Mouse (Mus musculus) neural tube, embryonic 14.5 days (tissue): ENCODE data around the gene Pappa. TPM values are rescaled to one million over a fixed set of nuclear protein-coding genes. Genes with fewer than 3 reads are reported as not detected.
A peak's percentile ranks its signal among the peaks of the same experiment; 100 is the strongest.

Experiments
- ATAC-seq: fragments of 200-750 bp; cut with Nextera tagmentation; 2 replicates; pipeline ENCODE4 v1.8.0; 2017; ENCODE audit warnings: low read depth, mild to moderate bottlenecking, moderate TSS enrichment, moderate library complexity
- H3K27ac ChIP-seq: fragments of 300-500 bp; sonication (generic); 2 replicates; pipeline ENCODE4 v1.5.1; 2014; ENCODE audit warnings: low read depth, mild to moderate bottlenecking, control low read depth, low read length, moderate library complexity, mixed read lengths
- H3K27me3 ChIP-seq: fragments of 300-500 bp; sonication (generic); 2 replicates; pipeline ENCODE4 v1.6.1; 2014; ENCODE audit warnings: low read length; ENCODE audit not compliant: control insufficient read depth, insufficient read depth
- H3K36me3 ChIP-seq: fragments of 300-500 bp; sonication (generic); 2 replicates; pipeline ENCODE4 v1.6.1; 2014; ENCODE audit warnings: low read length, mixed read lengths; ENCODE audit not compliant: control insufficient read depth, insufficient read depth
- H3K4me1 ChIP-seq: fragments of 300-500 bp; sonication (generic); 2 replicates; pipeline ENCODE4 v1.6.1; 2014; ENCODE audit warnings: low read length; ENCODE audit not compliant: control insufficient read depth, insufficient read depth
- H3K4me2 ChIP-seq: fragments of 300-500 bp; sonication (generic); 2 replicates; pipeline ENCODE4 v1.6.1; 2014; ENCODE audit warnings: mild to moderate bottlenecking, low read depth, low read length, control low read depth
- H3K4me3 ChIP-seq: fragments of 300-500 bp; sonication (generic); 2 replicates; pipeline ENCODE4 v1.5.1; 2014; ENCODE audit warnings: low read depth, low read length, control low read depth, mixed read lengths
- H3K9ac ChIP-seq: fragments of 300-500 bp; sonication (generic); replicated peaks from 2 replicates; pipeline ENCODE4 v1.6.1; 2014; ENCODE audit warnings: low read depth, mild to moderate bottlenecking, control low read depth, low read length, mixed read lengths
- H3K9me3 ChIP-seq: fragments of 300-500 bp; sonication (generic); 2 replicates; pipeline ENCODE4 v1.6.1; 2016; ENCODE audit warnings: low read length; ENCODE audit not compliant: control insufficient read depth
- WGBS: fragments of 180-500 bp; shearing (Covaris S2); extraction: QIAGEN DNeasy Blood & Tissue Kit; methylation state at CpG from one replicate; pipeline ENCODE4 v1.1.7; 2014; 5-methylcytosine and 5-hydroxymethylcytosine counted together
- polyA plus RNA-seq: library from polyadenylated mRNA; unstranded; fragments of >200 nt; fragmentation: Nextera tagmentation; extraction: Ambion mirVana; gene quantifications from 2 replicates; pipeline ENCODE4 v1.2.1, GENCODE M21; 2014

Pappa gene
- polyA plus RNA-seq: 1.1 and 1.2 TPM in 2 replicates

GRCm38 (mm10) chr4:65123741-65124224 is at the start of gene Pappa:
Gene Pappa (plus strand): TSS chr4:65124174.
- H3K27me3 ChIP-seq: peaks cover 10% of the 10 kb centered on the region
- peak within 1 kb of the TSS; percentile 59 for H3K9ac ChIP-seq
- H3K4me2 ChIP-seq: peak within 1 kb of the TSS; percentile 97
- no peaks in the 10 kb centered on the region for H3K36me3 ChIP-seq
- H3K4me3 ChIP-seq: peak within 1 kb of the TSS; percentile 50
- H3K4me1 ChIP-seq: peaks cover 9% of the 10 kb centered on the region; the same call in 1 of the 2 replicates
- ATAC-seq: no peak
- no peak within 1 kb of the TSS for H3K27ac ChIP-seq
- WGBS: 0% methylated on average over 16 of the region's 16 CpGs
- H3K9me3 ChIP-seq: no peaks in the 10 kb centered on the region

GRCm38 (mm10) chr4:65077906-65078615 is 45.9 kb upstream of the Pappa start:
- Histone ChIP-seq H3K36me3 (no peaks in the 10 kb centered on the region), H3K27me3 (no peaks in the 10 kb centered on the region), H3K9ac (no peak overlapping the region), H3K4me1 (no peaks in the 10 kb centered on the region), H3K27ac (no peak overlapping the region), H3K9me3 (no peaks in the 10 kb centered on the region), H3K4me2 (no peak overlapping the region), H3K4me3 (no peak overlapping the region)
- ATAC-seq: no peak
- WGBS: 80% methylated on average over 6 of the region's 6 CpGs

- Histone ChIP-seq H3K36me3 (no peaks in the 10 kb centered on the region), H3K4me3 (no peak overlapping the region), H3K4me1 (no peaks in the 10 kb centered on the region), H3K9me3 (no peaks in the 10 kb centered on the region), H3K27me3 (no peaks in the 10 kb centered on the region), H3K4me2 (no peak overlapping the region), H3K9ac (no peak overlapping the region), H3K27ac (no peak overlapping the region)
- no peak for ATAC-seq
- WGBS: 90% methylated on average over 1 of the region's 1 CpGs
Observed at GRCm38 (mm10) chr4:65086864-65087263, 37.1 kb upstream of the Pappa start.

GRCm38 (mm10) chr4:65087592-65087991 is 36.4 kb upstream of the Pappa start:
- no peak overlapping the region for H3K27ac ChIP-seq
- no peaks in the 10 kb centered on the region for H3K4me1 ChIP-seq
- no peak overlapping the region for H3K4me2 ChIP-seq
- H3K9ac ChIP-seq: no peak overlapping the region
- H3K27me3 ChIP-seq: no peaks in the 10 kb centered on the region
- no peak for ATAC-seq
- H3K9me3 ChIP-seq: no peaks in the 10 kb centered on the region
- no peaks in the 10 kb centered on the region for H3K36me3 ChIP-seq
- no peak overlapping the region for H3K4me3 ChIP-seq
- whole genome bisulfite sequencing: 81% methylated on average over 5 of the region's 5 CpGs

GRCm38 (mm10) chr4:65092191-65092590 is 31.8 kb upstream of the Pappa start:
- Histone ChIP-seq H3K9ac (no peak overlapping the region), H3K27me3 (no peaks in the 10 kb centered on the region), H3K27ac (no peak overlapping the region), H3K4me1 (no peaks in the 10 kb centered on the region), H3K9me3 (no peaks in the 10 kb centered on the region), H3K4me3 (no peak overlapping the region), H3K4me2 (no peak overlapping the region), H3K36me3 (no peaks in the 10 kb centered on the region)
- 16% methylated on average over 1 of the region's 1 CpGs for WGBS
- no peak for ATAC-seq

- no peak overlapping the region for H3K9ac ChIP-seq
- H3K36me3 ChIP-seq: no peaks in the 10 kb centered on the region
- H3K4me2 ChIP-seq: no peak overlapping the region
- H3K4me3 ChIP-seq: no peak overlapping the region
- ATAC-seq: no peak
- WGBS: 89% methylated on average over 1 of the region's 1 CpGs
- H3K9me3 ChIP-seq: no peaks in the 10 kb centered on the region
- peaks cover 7% of the 10 kb centered on the region for H3K27me3 ChIP-seq
- no peak overlapping the region for H3K27ac ChIP-seq
- 0 out of 2 replicates have a peak, but pooled peaks cover under 1% of the 10 kb centered on the region for H3K4me1 ChIP-seq
Observed at GRCm38 (mm10) chr4:65120329-65120728, 3.6 kb upstream of the Pappa start.

DNA sequence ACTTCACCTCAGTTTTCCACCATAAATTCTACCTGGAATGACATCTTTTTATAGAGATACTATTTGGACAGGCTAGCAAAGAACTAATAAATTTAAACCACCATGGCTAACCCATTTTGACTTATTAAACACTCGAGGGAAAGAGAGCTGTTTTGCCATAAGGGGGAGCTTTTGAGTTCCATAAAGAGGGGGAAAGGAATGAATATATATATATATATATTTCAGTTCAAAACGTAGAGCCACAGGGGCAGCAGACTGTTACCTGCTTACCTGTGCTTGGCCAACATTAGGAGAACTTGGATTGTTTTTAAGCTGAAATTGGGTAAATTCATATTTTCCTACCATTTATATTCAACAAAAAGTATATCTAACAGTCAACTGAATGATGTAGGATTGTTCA is 1.1 kb upstream of the Pappa start:
- H3K27ac ChIP-seq: no peak overlapping the region
- peaks cover 9% of the 10 kb centered on the region; the same call in 1 of the 2 replicates for H3K4me1 ChIP-seq
- WGBS: 1% methylated on average over 2 of the region's 2 CpGs
- no peak overlapping the region for H3K9ac ChIP-seq
- H3K4me3 ChIP-seq: no peak overlapping the region
- ATAC-seq: no peak
- H3K9me3 ChIP-seq: no peaks in the 10 kb centered on the region
- H3K36me3 ChIP-seq: no peaks in the 10 kb centered on the region
- peaks cover 10% of the 10 kb centered on the region for H3K27me3 ChIP-seq
- no peak overlapping the region for H3K4me2 ChIP-seq

DNA sequence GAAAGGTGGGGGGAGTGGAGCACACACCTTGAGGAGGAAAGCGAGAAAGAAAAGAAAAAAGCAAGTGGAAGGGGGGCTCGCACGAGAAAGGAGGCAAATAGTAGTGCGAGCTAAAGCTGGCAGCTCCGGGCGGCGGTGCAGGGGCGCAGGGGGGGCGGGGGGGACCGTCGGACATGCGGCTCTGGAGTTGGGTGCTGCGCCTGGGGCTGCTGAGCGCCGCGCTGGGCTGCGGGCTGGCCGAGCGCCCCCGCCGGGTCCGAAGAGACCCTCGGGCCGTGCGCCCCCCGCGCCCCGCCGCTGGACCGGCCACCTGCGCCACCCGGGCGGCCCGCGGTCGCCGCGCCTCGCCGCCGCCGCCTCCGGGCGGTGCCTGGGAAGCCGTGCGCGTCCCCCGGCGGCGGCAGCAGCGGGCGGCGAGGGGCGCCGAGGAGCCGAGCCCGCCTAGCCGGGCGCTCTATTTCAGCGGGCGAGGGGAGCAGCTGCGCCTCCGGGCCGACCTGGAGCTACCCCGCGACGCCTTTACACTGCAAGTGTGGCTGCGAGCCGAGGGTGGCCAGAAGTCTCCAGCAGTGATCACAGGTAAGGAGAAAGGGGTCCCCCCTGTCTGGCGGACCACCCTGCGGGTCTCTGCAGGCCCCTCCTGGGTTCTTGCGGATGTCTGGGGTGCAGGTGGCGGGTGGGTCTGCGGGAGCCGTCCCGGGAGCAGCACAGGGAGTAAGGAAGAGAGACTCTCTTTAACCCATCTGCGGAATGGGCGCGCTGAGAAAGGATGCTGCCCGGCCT is 586 bp downstream of the Pappa start:
- Histone ChIP-seq H3K36me3 (no peaks in the 10 kb centered on the region), H3K27me3 (peaks cover 10% of the 10 kb centered on the region), H3K4me2 (peak overlapping the region; percentile 97), H3K9me3 (no peaks in the 10 kb centered on the region), H3K27ac (no peak overlapping the region), H3K9ac (peak overlapping the region; percentile 59), H3K4me3 (peak overlapping the region; percentile 50), H3K4me1 (peaks cover 9% of the 10 kb centered on the region; the same call in 1 of the 2 replicates)
- peak; percentile 67 for ATAC-seq
- WGBS: under 1% methylated on average over 49 of the region's 80 CpGs
